7 mouse cellular contexts compared by ENCODE assay signal in the genomic region with DNA sequence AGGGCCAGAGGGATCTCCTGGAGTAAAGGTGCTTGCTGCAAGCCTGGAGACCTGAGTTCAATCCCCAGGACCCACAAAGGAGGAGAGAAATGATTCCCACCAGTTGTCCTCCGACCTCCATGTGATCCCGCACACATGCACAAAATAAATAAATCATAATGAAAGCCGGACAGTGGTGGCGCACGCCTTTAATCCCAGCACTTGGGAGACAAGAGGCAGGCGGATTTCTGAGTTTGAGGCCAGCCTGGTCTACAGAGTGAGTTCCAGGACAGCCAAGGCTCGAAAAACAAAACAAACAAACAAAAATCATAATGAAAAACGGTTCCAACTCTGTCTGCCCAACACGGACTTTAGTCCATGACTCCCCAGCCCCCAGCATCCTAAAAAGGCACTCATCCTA. TPM values are rescaled to one million over a fixed set of nuclear protein-coding genes. Genes with fewer than 3 reads are reported as not detected.
DNase-seq lines count a peak whose midpoint lies in the region; ATAC-seq and TF ChIP-seq lines count a peak whose summit lies in the region.

No protein-coding gene starts in this region.

- peak overlapping the region; percentile 57 for H3K4me3 ChIP-seq in lung, embryonic 14.5 days (ENCODE audit: low read depth, low read length)
- no peak overlapping the region for H3K4me3 ChIP-seq in lung, adult 2 months (replicated peaks; ENCODE audit: extremely low read depth, low read depth, low read length)
- peak overlapping the region; percentile 61 for H3K4me3 ChIP-seq in embryonic facial prominence, embryonic 15.5 days (replicated peaks)
- peak overlapping the region; percentile 68; the same call in 1 of the 2 replicates for H3K4me3 ChIP-seq in intestine, embryonic 14.5 days (ENCODE audit: low read depth, low read length)
- H3K4me3 ChIP-seq in neural tube, embryonic 13.5 days: peak overlapping the region; percentile 58

- peak overlapping the region; percentile 71 for H3K4me2 ChIP-seq in lung, embryonic 14.5 days
- peak overlapping the region; percentile 69 for H3K4me2 ChIP-seq in embryonic facial prominence, embryonic 15.5 days (replicated peaks)
- H3K4me2 ChIP-seq in intestine, embryonic 14.5 days (ENCODE audit: low read length): peak overlapping the region; percentile 60
- peak overlapping the region; percentile 55 for H3K4me2 ChIP-seq in neural tube, embryonic 13.5 days

- no peak for TF ChIP-seq CTCF in lung, embryonic 14.5 days (IDR thresholded peaks at IDR 0.05; ENCODE audit: low read depth)
- no peak for TF ChIP-seq CTCF in lung, adult 2 months (IDR thresholded peaks at IDR 0.05; ENCODE audit: insufficient read depth, low read length)

- H3K9ac ChIP-seq in lung, embryonic 14.5 days: no peak overlapping the region
- no peak overlapping the region for H3K9ac ChIP-seq in embryonic facial prominence, embryonic 15.5 days
- no peak overlapping the region for H3K9ac ChIP-seq in intestine, embryonic 14.5 days (ENCODE audit: low read length)
- H3K9ac ChIP-seq in neural tube, embryonic 13.5 days: 0 out of 2 replicates have a peak overlapping the region, but pooled peaks have one; percentile 45

- WGBS in lung, embryonic 14.5 days: 37% methylated on average over 9 of the region's 9 CpGs
- WGBS in lung, adult 2 months: 40% methylated on average over 9 of the region's 9 CpGs
- 60% methylated on average over 9 of the region's 9 CpGs for WGBS in embryonic facial prominence, embryonic 15.5 days
- 57% methylated on average over 9 of the region's 9 CpGs for WGBS in intestine, embryonic 14.5 days
- WGBS in neural tube, embryonic 13.5 days: 72% methylated on average over 9 of the region's 9 CpGs

- no peak for DNase-seq in lung, embryonic 14.5 days
- no peak for DNase-seq in lung, adult 2 months
- DNase-seq in intestine, embryonic 14.5 days (ENCODE audit: low spot score): no peak
- no peak for DNase-seq in adrenal gland, postnatal 14 days
- no peak for DNase-seq in ovary, adult 18-20 months (ENCODE audit: low spot score)

- no peaks in the 10 kb centered on the region for H3K27me3 ChIP-seq in lung, embryonic 14.5 days (ENCODE audit: insufficient read depth, low read length)
- H3K27me3 ChIP-seq in embryonic facial prominence, embryonic 15.5 days: no peaks in the 10 kb centered on the region
- no peaks in the 10 kb centered on the region for H3K27me3 ChIP-seq in intestine, embryonic 14.5 days (replicated peaks; ENCODE audit: control insufficient read depth, insufficient read depth, low read length)
- no peaks in the 10 kb centered on the region for H3K27me3 ChIP-seq in neural tube, embryonic 13.5 days

- H3K9me3 ChIP-seq in lung, embryonic 14.5 days (ENCODE audit: low read depth, low read length): no peaks in the 10 kb centered on the region
- H3K9me3 ChIP-seq in embryonic facial prominence, embryonic 15.5 days (replicated peaks): no peaks in the 10 kb centered on the region
- no peaks in the 10 kb centered on the region for H3K9me3 ChIP-seq in intestine, embryonic 14.5 days (ENCODE audit: control insufficient read depth, low read length)
- no peaks in the 10 kb centered on the region for H3K9me3 ChIP-seq in neural tube, embryonic 13.5 days

- peak overlapping the region; percentile 69 for H3K27ac ChIP-seq in lung, embryonic 14.5 days (ENCODE audit: low read depth)
- H3K27ac ChIP-seq in embryonic facial prominence, embryonic 15.5 days (replicated peaks): peak overlapping the region; percentile 99
- H3K27ac ChIP-seq in intestine, embryonic 14.5 days (ENCODE audit: low read depth): no peak overlapping the region; the same call in 1 of the 2 replicates
- peak overlapping the region; percentile 38 for H3K27ac ChIP-seq in neural tube, embryonic 13.5 days (replicated peaks)

- TF ChIP-seq POLR2A in lung, adult 2 months (IDR thresholded peaks at IDR 0.05; ENCODE audit: borderline replicate concordance, extremely low read depth, low read depth, low read length): no peak

- H3K4me1 ChIP-seq in lung, embryonic 14.5 days (ENCODE audit: insufficient read depth): no peaks in the 10 kb centered on the region
- H3K4me1 ChIP-seq in lung, adult 2 months (ENCODE audit: control insufficient read depth, insufficient read depth, low read length): no peaks in the 10 kb centered on the region
- H3K4me1 ChIP-seq in embryonic facial prominence, embryonic 15.5 days: peaks cover 16% of the 10 kb centered on the region
- peaks cover 6% of the 10 kb centered on the region; the same call in 1 of the 2 replicates for H3K4me1 ChIP-seq in intestine, embryonic 14.5 days (replicated peaks; ENCODE audit: control insufficient read depth, insufficient read depth, low read length)
- H3K4me1 ChIP-seq in neural tube, embryonic 13.5 days (replicated peaks): peaks cover 14% of the 10 kb centered on the region

- peaks cover 46% of the 10 kb centered on the region for H3K36me3 ChIP-seq in lung, embryonic 14.5 days (ENCODE audit: insufficient read depth)
- H3K36me3 ChIP-seq in embryonic facial prominence, embryonic 15.5 days: peaks cover 42% of the 10 kb centered on the region
- H3K36me3 ChIP-seq in intestine, embryonic 14.5 days (ENCODE audit: control insufficient read depth, insufficient read depth, low read length): peaks cover 44% of the 10 kb centered on the region
- H3K36me3 ChIP-seq in neural tube, embryonic 13.5 days: peaks cover 41% of the 10 kb centered on the region

- ATAC-seq in lung, embryonic 14.5 days (ENCODE audit: insufficient read depth): no peak
- no peak for ATAC-seq in embryonic facial prominence, embryonic 15.5 days (ENCODE audit: insufficient number of reproducible peaks, low FRiP score, low TSS enrichment, low read depth)
- no peak for ATAC-seq in intestine, embryonic 14.5 days (replicated peaks; ENCODE audit: low FRiP score, low TSS enrichment, low read depth)
- no peak for ATAC-seq in neural tube, embryonic 13.5 days (ENCODE audit: low read depth)

RNA-seq across cellular contexts. Expression of a gene that starts 1.7 kb away (rescaled TPM):
- polyA plus RNA-seq in lung, embryonic 14.5 days (2014; fragmentation: Nextera tagmentation; extraction: Ambion mirVana): 17.7 and 22.7 TPM in 2 replicates
- polyA plus RNA-seq in lung, adult 2 months (2012; rRNA removed): 31.2 and 47.3 TPM in 2 replicates
- polyA plus RNA-seq in embryonic facial prominence, embryonic 15.5 days (2015; fragmentation: Nextera tagmentation; extraction: Ambion mirVana): 27.0 and 31.1 TPM in 2 replicates
- polyA plus RNA-seq in intestine, embryonic 14.5 days (2014; fragmentation: Nextera tagmentation; extraction: Ambion mirVana): 14.4 and 19.0 TPM in 2 replicates
- 31.2 and 35.4 TPM in 2 replicates for polyA plus RNA-seq in neural tube, embryonic 13.5 days (2015; fragmentation: Nextera tagmentation; extraction: Ambion mirVana)
- 68.1 and 75.4 TPM in 2 replicates for total RNA-seq in adrenal gland, postnatal 14 days (2021)

RNA-seq across cellular contexts. Expression of a gene that starts 11.5 kb away (rescaled TPM):
- 14.3 and 14.5 TPM in 2 replicates for polyA plus RNA-seq in lung, embryonic 14.5 days (2014; fragmentation: Nextera tagmentation; extraction: Ambion mirVana)
- polyA plus RNA-seq in lung, adult 2 months (2012; rRNA removed): 54.0 and 76.4 TPM in 2 replicates
- 29.6 and 32.8 TPM in 2 replicates for polyA plus RNA-seq in embryonic facial prominence, embryonic 15.5 days (2015; fragmentation: Nextera tagmentation; extraction: Ambion mirVana)
- 16.0 and 18.1 TPM in 2 replicates for polyA plus RNA-seq in intestine, embryonic 14.5 days (2014; fragmentation: Nextera tagmentation; extraction: Ambion mirVana)
- polyA plus RNA-seq in neural tube, embryonic 13.5 days (2015; fragmentation: Nextera tagmentation; extraction: Ambion mirVana): 30.0 and 39.3 TPM in 2 replicates
- total RNA-seq in adrenal gland, postnatal 14 days (2021): 16.6 and 21.1 TPM in 2 replicates

RNA-seq across cellular contexts. Expression of a gene that starts 23.3 kb away (rescaled TPM):
- polyA plus RNA-seq in lung, embryonic 14.5 days (2014; fragmentation: Nextera tagmentation; extraction: Ambion mirVana): 4.9 and 6.4 TPM in 2 replicates
- 31.8 and 48.2 TPM in 2 replicates for polyA plus RNA-seq in lung, adult 2 months (2012; rRNA removed)
- 5.1 and 7.5 TPM in 2 replicates for polyA plus RNA-seq in embryonic facial prominence, embryonic 15.5 days (2015; fragmentation: Nextera tagmentation; extraction: Ambion mirVana)
- 4.1 and 4.9 TPM in 2 replicates for polyA plus RNA-seq in intestine, embryonic 14.5 days (2014; fragmentation: Nextera tagmentation; extraction: Ambion mirVana)
- 22.4 and 22.8 TPM in 2 replicates for polyA plus RNA-seq in neural tube, embryonic 13.5 days (2015; fragmentation: Nextera tagmentation; extraction: Ambion mirVana)
- 5.8 and 11.6 TPM in 2 replicates for total RNA-seq in adrenal gland, postnatal 14 days (2021)

RNA-seq across cellular contexts. Expression of a gene that starts 25.6 kb away (rescaled TPM):
- 1.7 and 2.0 TPM in 2 replicates for polyA plus RNA-seq in lung, embryonic 14.5 days (2014; fragmentation: Nextera tagmentation; extraction: Ambion mirVana)
- polyA plus RNA-seq in lung, adult 2 months (2012; rRNA removed): 36.1 and 39.2 TPM in 2 replicates
- polyA plus RNA-seq in embryonic facial prominence, embryonic 15.5 days (2015; fragmentation: Nextera tagmentation; extraction: Ambion mirVana): 4.4 and 4.5 TPM in 2 replicates
- polyA plus RNA-seq in intestine, embryonic 14.5 days (2014; fragmentation: Nextera tagmentation; extraction: Ambion mirVana): 1.8 and 2.3 TPM in 2 replicates
- 2.3 and 2.8 TPM in 2 replicates for polyA plus RNA-seq in neural tube, embryonic 13.5 days (2015; fragmentation: Nextera tagmentation; extraction: Ambion mirVana)
- total RNA-seq in adrenal gland, postnatal 14 days (2021): 3.3 and 5.5 TPM in 2 replicates

RNA-seq across cellular contexts. Expression of a gene that starts 41.0 kb away (rescaled TPM):
- 0.05 and 0.18 TPM in 2 replicates for polyA plus RNA-seq in lung, embryonic 14.5 days (2014; fragmentation: Nextera tagmentation; extraction: Ambion mirVana)
- polyA plus RNA-seq in lung, adult 2 months (2012; rRNA removed): 2.3 and 3.2 TPM in 2 replicates
- polyA plus RNA-seq in embryonic facial prominence, embryonic 15.5 days (2015; fragmentation: Nextera tagmentation; extraction: Ambion mirVana): 0.04 and 0.35 TPM in 2 replicates
- polyA plus RNA-seq in intestine, embryonic 14.5 days (2014; fragmentation: Nextera tagmentation; extraction: Ambion mirVana): 0.09 TPM in 1 of 2 replicates, not detected in the other
- 0.15 TPM in 1 of 2 replicates, not detected in the other for polyA plus RNA-seq in neural tube, embryonic 13.5 days (2015; fragmentation: Nextera tagmentation; extraction: Ambion mirVana)
- total RNA-seq in adrenal gland, postnatal 14 days (2021): 0.37 and 0.75 TPM in 2 replicates
